Mouse (Mus musculus) liver, adult 2 months (tissue): ENCODE data around the gene Mdm4. TPM values are rescaled to one million over a fixed set of nuclear protein-coding genes. Genes with fewer than 3 reads are reported as not detected.
"Not testable (repeated sequence)": the region's sequence is repeated elsewhere in the genome, so short reads cannot be mapped to it uniquely, and the experiment has no call there.

Experiments
- DNase-seq: peaks from one replicate; pipeline ENCODE4 v3.0.0-alpha.2; 2011; ENCODE audit warnings: low read depth, low spot score; ENCODE audit errors: extremely low read depth
- H3K27ac ChIP-seq: fragments of 200-500 bp; replicated peaks from 2 replicates; pipeline ENCODE4 v1.5.1; 2012; ENCODE audit warnings: low read depth, mild to moderate bottlenecking, control low read depth, inconsistent platforms, low read length; ENCODE audit not compliant: insufficient read depth
- H3K27me3 ChIP-seq: fragments of 200-500 bp; 2 replicates; pipeline ENCODE4 v1.6.1; 2012; ENCODE audit warnings: mild to moderate bottlenecking, moderate library complexity, low read length, inconsistent platforms; ENCODE audit not compliant: control insufficient read depth, insufficient read depth
- H3K36me3 ChIP-seq: fragments of 200-500 bp; 2 replicates; pipeline ENCODE4 v1.6.1; 2012; ENCODE audit warnings: low read length, inconsistent platforms; ENCODE audit not compliant: control insufficient read depth, insufficient read depth
- H3K4me1 ChIP-seq: fragments of 200-500 bp; 2 replicates; pipeline ENCODE4 v1.6.1; 2011; ENCODE audit warnings: low read length; ENCODE audit not compliant: control insufficient read depth, insufficient read depth
- H3K4me3 ChIP-seq: fragments of 200-500 bp; 2 replicates; pipeline ENCODE4 v1.5.1; 2011; ENCODE audit warnings: low read depth, mild to moderate bottlenecking, control low read depth, low read length, moderate library complexity; ENCODE audit not compliant: insufficient read depth
- H3K79me2 ChIP-seq: fragments of 200-500 bp; 2 replicates; pipeline ENCODE4 v1.6.1; 2012; ENCODE audit warnings: inconsistent platforms, mild to moderate bottlenecking, low read length, moderate library complexity; ENCODE audit not compliant: control insufficient read depth, insufficient read depth
- H3K9ac ChIP-seq: fragments of 200-500 bp; 2 replicates; pipeline ENCODE4 v1.6.1; 2012; ENCODE audit warnings: low read depth, mild to moderate bottlenecking, control low read depth, inconsistent platforms, low read length
- CTCF ChIP-seq: fragments of 200-500 bp; IDR thresholded peaks from 2 replicates; pipeline ENCODE4 v1.5.1; 2011; ENCODE audit warnings: low read depth, low read length, control low read depth
- POLR2A ChIP-seq: fragments of 200-500 bp; IDR thresholded peaks from 2 replicates; pipeline ENCODE4 v1.6.1; 2011; ENCODE audit warnings: low read length, control low read depth; ENCODE audit not compliant: insufficient read depth; ENCODE audit errors: extremely low read depth
- WGBS: fragments of 180-500 bp; shearing (Covaris S2); methylation state at CpG from one replicate; pipeline ENCODE4 v1.1.7; 2018; 5-methylcytosine and 5-hydroxymethylcytosine counted together
- polyA plus RNA-seq: library from polyadenylated mRNA; depleted of rRNA; stranded (reverse); fragments of >200 nt; gene quantifications from 2 replicates; pipeline ENCODE4 v1.2.3, GENCODE M21; 2012
- total RNA-seq: library from RNA; depleted of rRNA; stranded (reverse); fragments of >200 nt; gene quantifications from 2 replicates; pipeline ENCODE4 v1.2.3, GENCODE M21; 2014

Mdm4 gene
- total and polyA plus RNA-seq, 2 experiments: 14.3 to 41.8 TPM

GRCm38 (mm10) chr1:133025051-133025795 is 5.1 kb downstream of the Mdm4 start:
- Histone ChIP-seq H3K4me3 (peak overlapping the region; percentile 100), H3K79me2 (peaks cover 20% of the 10 kb centered on the region), H3K9ac (peak overlapping the region; percentile 100), H3K27ac (peak overlapping the region; percentile 97), H3K27me3 (no peaks in the 10 kb centered on the region), H3K36me3 (no peaks in the 10 kb centered on the region), H3K4me1 (peaks cover 10% of the 10 kb centered on the region)
- peak; percentile 56; the same call in 1 of the 2 replicates for TF ChIP-seq POLR2A
- no peak for TF ChIP-seq CTCF
- DNase-seq: peak; percentile 92
- WGBS: 1% methylated on average over 37 of the region's 40 CpGs

- WGBS: 4% methylated on average over 7 of the region's 7 CpGs
- Histone ChIP-seq H3K27ac (no peak overlapping the region), H3K4me3 (peak overlapping the region; percentile 100)
Observed at GRCm38 (mm10) chr1:133024426-133024825, 5.9 kb downstream of the Mdm4 start.

GRCm38 (mm10) chr1:133023723-133024122 is 6.6 kb downstream of the Mdm4 start:
- not testable (repeated sequence) for H3K36me3 ChIP-seq, H3K9ac ChIP-seq, DNase-seq, H3K27me3 ChIP-seq, H3K4me1 ChIP-seq, H3K27ac ChIP-seq, H3K4me3 ChIP-seq
- peaks cover 21% of the 10 kb centered on the region for H3K79me2 ChIP-seq
- 35% methylated on average over 3 of the region's 3 CpGs for WGBS

More at GRCm38 (mm10) chr1:133024426-133024825, 5.9 kb downstream of the Mdm4 start:
- Histone ChIP-seq H3K36me3 (no peaks in the 10 kb centered on the region), H3K9ac (peak overlapping the region; percentile 54), H3K27me3 (no peaks in the 10 kb centered on the region), H3K79me2 (peaks cover 21% of the 10 kb centered on the region), H3K4me1 (peaks cover 10% of the 10 kb centered on the region)
- TF ChIP-seq CTCF: no peak
- TF ChIP-seq POLR2A: no peak
- no peak for DNase-seq

- 97% methylated on average over 2 of the region's 2 CpGs for WGBS
- not testable (repeated sequence) for H3K4me3 ChIP-seq
Observed at GRCm38 (mm10) chr1:133021971-133022370, 8.4 kb downstream of the Mdm4 start.

GRCm38 (mm10) chr1:133021391-133021790 is 9.0 kb downstream of the Mdm4 start:
- Histone ChIP-seq H3K79me2 (peaks cover 23% of the 10 kb centered on the region), H3K27me3 (no peaks in the 10 kb centered on the region), H3K27ac (no peak overlapping the region), H3K36me3 (peaks cover 19% of the 10 kb centered on the region), H3K4me3 (no peak overlapping the region), H3K9ac (no peak overlapping the region), H3K4me1 (peaks cover 10% of the 10 kb centered on the region)
- no peak for DNase-seq
- 93% methylated on average over 7 of the region's 7 CpGs for WGBS
- TF ChIP-seq CTCF: no peak

More at GRCm38 (mm10) chr1:133021971-133022370, 8.4 kb downstream of the Mdm4 start:
- Histone ChIP-seq H3K79me2 (peaks cover 23% of the 10 kb centered on the region), H3K36me3 (peaks cover 15% of the 10 kb centered on the region)
- H3K4me1 ChIP-seq, DNase-seq, H3K27ac ChIP-seq, H3K9ac ChIP-seq, H3K27me3 ChIP-seq: not testable (repeated sequence)

GRCm38 (mm10) chr1:133020137-133020894 is 10.0 kb downstream of the Mdm4 start:
- H3K36me3 ChIP-seq: peaks cover 24% of the 10 kb centered on the region
- H3K9ac ChIP-seq: no peak overlapping the region
- TF ChIP-seq POLR2A: no peak
- no peak for TF ChIP-seq CTCF
- 20% methylated on average over 3 of the region's 3 CpGs for WGBS
- no peak overlapping the region for H3K4me3 ChIP-seq
- H3K27me3 ChIP-seq: no peaks in the 10 kb centered on the region
- no peak for DNase-seq
- H3K79me2 ChIP-seq: peaks cover 23% of the 10 kb centered on the region
- no peak overlapping the region for H3K27ac ChIP-seq
- H3K4me1 ChIP-seq: peaks cover 10% of the 10 kb centered on the region
